15 mouse cellular contexts compared by ENCODE assay signal in genomic region chr14:60372821-60373309, GRCm38 (mm10). TPM values are rescaled to one million over a fixed set of nuclear protein-coding genes. Genes with fewer than 3 reads are reported as not detected.
DNase-seq lines count a peak whose midpoint lies in the region; ATAC-seq and TF ChIP-seq lines count a peak whose summit lies in the region.
"Had no signal": no experiment of that assay in that cellular context is flagged by ENCODE, and none has a peak within 500 bp of the region (broad histone marks: within the 10 kb centered on the region; RNA-seq: fewer than 3 reads in every experiment).

Gene Amer2, plus strand, starts transcription at chr14:60373259.

- H3K4me3 ChIP-seq in testis, adult 2 months (ENCODE audit: control insufficient read depth, low read depth, low read length), result peak within 1 kb of the TSS; percentile 71
- H3K4me3 ChIP-seq in forebrain, embryonic 16.5 days (replicated peaks; ENCODE audit: low read length), result no peak within 1 kb of the TSS
- no peak within 1 kb of the TSS for H3K4me3 ChIP-seq in liver, embryonic 11.5 days (ENCODE audit: low read depth, low read length)
- no peak within 1 kb of the TSS for H3K4me3 ChIP-seq in lung, postnatal 0 days (ENCODE audit: low read depth, low read length)
- H3K4me3 ChIP-seq: limb, embryonic 10.5 days; lung, embryonic 15.5 days; myocyte had no signal

- H3K27ac ChIP-seq in testis, adult 2 months (ENCODE audit: control insufficient read depth, insufficient read depth, low read depth, low read length), result 0 out of 2 replicates have a peak within 1 kb of the TSS, but pooled peaks have one; percentile 13
- no peak within 1 kb of the TSS for H3K27ac ChIP-seq in forebrain, embryonic 16.5 days (ENCODE audit: low read length)
- no peak within 1 kb of the TSS for H3K27ac ChIP-seq in liver, embryonic 11.5 days (ENCODE audit: low read depth, low read length)
- H3K27ac ChIP-seq in lung, postnatal 0 days (ENCODE audit: low read length), result no peak within 1 kb of the TSS
- H3K27ac ChIP-seq: limb, embryonic 10.5 days; lung, embryonic 15.5 days had no signal

- intact Hi-C loops in left cerebral cortex, postnatal 10 days (cut with DNase I), result no loop called here

- no peak for TF ChIP-seq POLR2A in testis, adult 2 months (IDR thresholded peaks at IDR 0.05; ENCODE audit: control insufficient read depth, low read depth, low read length)

- no peak for TF ChIP-seq EP300 in lung, postnatal 0 days (IDR thresholded peaks at IDR 0.05)

- no peaks in the 10 kb centered on the region for H3K9me3 ChIP-seq in forebrain, embryonic 16.5 days (ENCODE audit: control insufficient read depth, low read length)
- H3K9me3 ChIP-seq in liver, embryonic 11.5 days (ENCODE audit: control insufficient read depth, low read length), result no peaks in the 10 kb centered on the region
- H3K9me3 ChIP-seq in lung, postnatal 0 days (ENCODE audit: low read length), result no peaks in the 10 kb centered on the region
- H3K9me3 ChIP-seq: limb, embryonic 10.5 days; lung, embryonic 15.5 days had no signal

- WGBS in forebrain, embryonic 16.5 days, result 44% methylated on average over 1 of the region's 1 CpGs
- WGBS in liver, embryonic 11.5 days, result 73% methylated on average over 1 of the region's 1 CpGs
- WGBS in lung, postnatal 0 days, result 53% methylated on average over 1 of the region's 1 CpGs

- no peaks in the 10 kb centered on the region for H3K27me3 ChIP-seq in testis, adult 2 months (ENCODE audit: control insufficient read depth, insufficient read depth, low read length)
- H3K27me3 ChIP-seq in forebrain, embryonic 16.5 days (replicated peaks; ENCODE audit: control insufficient read depth, insufficient read depth, low read length), result no peaks in the 10 kb centered on the region
- H3K27me3 ChIP-seq in liver, embryonic 11.5 days (replicated peaks; ENCODE audit: control insufficient read depth, insufficient read depth, low read length), result peaks cover 12% of the 10 kb centered on the region
- H3K27me3 ChIP-seq in lung, postnatal 0 days (replicated peaks; ENCODE audit: insufficient read depth, low read length), result peaks cover 8% of the 10 kb centered on the region; the same call in 1 of the 2 replicates

- no peak within 1 kb of the TSS for H3K4me2 ChIP-seq in forebrain, embryonic 16.5 days (ENCODE audit: low read length)
- H3K4me2 ChIP-seq in liver, embryonic 11.5 days, result no peak within 1 kb of the TSS
- H3K4me2 ChIP-seq in lung, postnatal 0 days (replicated peaks; ENCODE audit: low read depth, low read length), result no peak within 1 kb of the TSS
- H3K4me2 ChIP-seq: lung, embryonic 15.5 days had no signal

- H3K36me3 ChIP-seq in testis, adult 2 months (ENCODE audit: control insufficient read depth, insufficient read depth, low read length), result no peaks in the 10 kb centered on the region
- H3K36me3 ChIP-seq in forebrain, embryonic 16.5 days (ENCODE audit: control insufficient read depth, insufficient read depth), result no peaks in the 10 kb centered on the region
- H3K36me3 ChIP-seq in liver, embryonic 11.5 days (ENCODE audit: control insufficient read depth, insufficient read depth, low read length), result no peaks in the 10 kb centered on the region
- no peaks in the 10 kb centered on the region for H3K36me3 ChIP-seq in lung, postnatal 0 days (ENCODE audit: insufficient read depth, low read length)
- H3K36me3 ChIP-seq: limb, embryonic 10.5 days; lung, embryonic 15.5 days had no signal

- H3K9ac ChIP-seq in forebrain, embryonic 16.5 days (replicated peaks; ENCODE audit: low read depth, low read length), result no peak within 1 kb of the TSS
- no peak within 1 kb of the TSS for H3K9ac ChIP-seq in liver, embryonic 11.5 days (ENCODE audit: low read depth, low read length)
- no peak within 1 kb of the TSS for H3K9ac ChIP-seq in lung, postnatal 0 days (replicated peaks; ENCODE audit: low read depth)
- H3K9ac ChIP-seq: lung, embryonic 15.5 days had no signal

- no peak for ATAC-seq in forebrain, embryonic 16.5 days
- ATAC-seq in liver, embryonic 11.5 days (replicated peaks; ENCODE audit: low FRiP score), result no peak
- no peak for ATAC-seq in lung, postnatal 0 days
- ATAC-seq: inflammation-experienced regulatory T-cells, adult 6 months had no signal

- peaks cover 3% of the 10 kb centered on the region for H3K4me1 ChIP-seq in testis, adult 2 months (ENCODE audit: control insufficient read depth, insufficient read depth, low read length)
- H3K4me1 ChIP-seq in forebrain, embryonic 16.5 days (replicated peaks; ENCODE audit: control insufficient read depth, insufficient read depth, low read length), result peaks cover 16% of the 10 kb centered on the region
- H3K4me1 ChIP-seq in liver, embryonic 11.5 days (replicated peaks; ENCODE audit: control insufficient read depth, insufficient read depth, low read length), result no peaks in the 10 kb centered on the region
- H3K4me1 ChIP-seq in lung, postnatal 0 days (ENCODE audit: insufficient read depth, low read depth, low read length), result 0 out of 2 replicates have a peak, but pooled peaks cover 2% of the 10 kb centered on the region

- DNase-seq in testis, postnatal 10 days (ENCODE audit: low spot score), result no peak
- DNase-seq in left cerebral cortex, postnatal 10 days (ENCODE audit: extremely low spot score in 1 of 2, low spot score in 2 of 2), result peak in 1 of 2 experiments; percentile 23
- DNase-seq in liver, embryonic 11.5 days (ENCODE audit: low spot score), result no peak
- DNase-seq in gastrocnemius, postnatal 4 days (ENCODE audit: low spot score in 2 of 2), result no peak
- no peak for DNase-seq in lung, postnatal 0 days (ENCODE audit: low spot score)
- no peak for DNase-seq in thymus, adult 18-20 months
- DNase-seq: heart, adult 18-20 months; thymus, postnatal 36 days had no signal

- no peak for TF ChIP-seq CTCF in testis, adult 2 months (IDR thresholded peaks at IDR 0.05; ENCODE audit: control insufficient read depth, insufficient read depth, insufficient replicate concordance, low read depth, low read length)
- TF ChIP-seq CTCF in lung, postnatal 0 days (IDR thresholded peaks at IDR 0.05), result no peak

RNA-seq across cellular contexts. Expression of gene Amer2, which starts in this region (rescaled TPM):
- 37.6 and 44.4 TPM in 2 replicates for polyA plus RNA-seq in testis, adult 2 months (2012; rRNA removed)
- 34.6 and 35.2 TPM in 2 replicates for polyA plus RNA-seq in forebrain, embryonic 16.5 days (2015; fragmentation: Nextera tagmentation; extraction: Ambion mirVana)
- 10 to 100 TPM; 37.3 to 40.8 TPM for total RNA-seq in left cerebral cortex, postnatal 10 days (2021)
- 0.43 and 0.55 TPM in 2 replicates for polyA plus RNA-seq in liver, embryonic 11.5 days (2014; fragmentation: Nextera tagmentation; extraction: Ambion mirVana)
- total RNA-seq in gastrocnemius, postnatal 4 days (2021), result under 1 TPM; 0.29 to 0.44 TPM
- polyA plus RNA-seq in lung, postnatal 0 days (2015; fragmentation: Nextera tagmentation; extraction: Ambion mirVana), result 0.17 and 0.26 TPM in 2 replicates
- total RNA-seq: heart, adult 18-20 months had no signal
- polyA plus RNA-seq: inflammation-experienced regulatory T-cells, adult 6 months; myocyte; small intestine, adult 2 months had no signal

Comparison
In these comparisons a context has a peak if more than half of its experiments do, and no peak if none do; other contexts are left out.
1. RNA of gene Amer2 (total RNA-seq): 37.3 to 40.8 TPM in left cerebral cortex, postnatal 10 days; 0.29 to 0.44 TPM in gastrocnemius, postnatal 4 days; every median in the first group is over 10 times any median in the second.
2. RNA of gene Amer2 (polyA plus RNA-seq): 37.6 to 44.4 TPM in testis, adult 2 months and 34.6 to 35.2 TPM in forebrain, embryonic 16.5 days; 0.43 to 0.55 TPM in liver, embryonic 11.5 days and 0.17 to 0.26 TPM in lung, postnatal 0 days; every median in the first group is over 10 times any median in the second.